Mouse (Mus musculus) ES-Bruce4 (cell line): ENCODE measurements around the gene Eid2b. TPM values are rescaled to one million over a fixed set of nuclear protein-coding genes. Genes with fewer than 3 reads are reported as not detected.

Source experiments
- H3K27ac ChIP-seq: 2 replicates; pipeline ENCODE4 v1.5.1; 2012; ENCODE audit warnings: low read length, inconsistent platforms; ENCODE audit not compliant: insufficient read depth
- H3K27me3 ChIP-seq: 2 replicates; pipeline ENCODE4 v1.6.1; 2012; ENCODE audit warnings: mild to moderate bottlenecking, low read length, inconsistent platforms; ENCODE audit not compliant: control insufficient read depth, poor library complexity, insufficient read depth, severe bottlenecking
- H3K36me3 ChIP-seq: 2 replicates; pipeline ENCODE4 v1.6.1; 2012; ENCODE audit warnings: inconsistent platforms, mild to moderate bottlenecking, low read length, moderate library complexity; ENCODE audit not compliant: control insufficient read depth, poor library complexity, insufficient read depth, severe bottlenecking
- H3K4me1 ChIP-seq: one replicate; pipeline ENCODE4 v1.8.1; 2011; ENCODE audit warnings: low read length; ENCODE audit not compliant: control insufficient read depth, insufficient read depth
- H3K4me3 ChIP-seq: 2 replicates; pipeline ENCODE4 v1.5.1; 2011; ENCODE audit warnings: low read depth, mild to moderate bottlenecking, low read length
- H3K9ac ChIP-seq: 2 replicates; pipeline ENCODE4 v1.6.1; 2012; ENCODE audit warnings: low read depth, mild to moderate bottlenecking, inconsistent platforms; ENCODE audit not compliant: poor library complexity, severe bottlenecking
- H3K9me3 ChIP-seq: replicated peaks from 2 replicates; pipeline ENCODE4 v1.6.1; 2012; ENCODE audit warnings: mild to moderate bottlenecking, low read length, inconsistent platforms; ENCODE audit not compliant: control insufficient read depth, poor library complexity, insufficient read depth, severe bottlenecking
- CTCF ChIP-seq: IDR thresholded peaks from one replicate; pipeline ENCODE4 v1.8.1; 2011; ENCODE audit warnings: low read depth, low read length
- EP300 ChIP-seq: IDR thresholded peaks from 2 replicates; pipeline ENCODE4 v1.6.1; 2011; ENCODE audit warnings: low read depth, low read length; ENCODE audit not compliant: insufficient read depth
- POLR2A ChIP-seq: IDR thresholded peaks from one replicate; pipeline ENCODE4 v1.8.1; 2011; ENCODE audit warnings: low read length; ENCODE audit not compliant: insufficient read depth
- polyA plus RNA-seq: library from polyadenylated mRNA; stranded (reverse); fragments of >200 nt; gene quantifications from 2 replicates; pipeline ENCODE4 v1.2.4, GENCODE M21; 2011; ENCODE audit warnings: low read depth; ENCODE audit not compliant: missing spikeins, insufficient read depth, insufficient read length

The Eid2b gene
- polyA plus RNA-seq, 1 experiment: 8.8 TPM

- Histone ChIP-seq H3K9me3 (no peaks in the 10 kb centered on the region), H3K27ac (no peak overlapping the region), H3K9ac (no peak overlapping the region), H3K36me3 (peaks cover 81% of the 10 kb centered on the region), H3K4me3 (no peak overlapping the region), H3K27me3 (no peaks in the 10 kb centered on the region), H3K4me1 (no peaks in the 10 kb centered on the region)
- TF ChIP-seq EP300 (no peak), POLR2A (no peak), CTCF (no peak)
These were observed 44.6 kb downstream of the Eid2b start for GRCm38 (mm10) chr7:28321974-28322720.

GRCm38 (mm10) chr7:28325293-28325692 is 47.8 kb downstream of the Eid2b start:
- no peak for TF ChIP-seq EP300
- TF ChIP-seq POLR2A: no peak
- no peak for TF ChIP-seq CTCF

GRCm38 (mm10) chr7:28326457-28326856 is 48.9 kb downstream of the Eid2b start:
- Histone ChIP-seq H3K9me3 (no peaks in the 10 kb centered on the region), H3K4me1 (no peaks in the 10 kb centered on the region), H3K27ac (no peak overlapping the region), H3K36me3 (peaks cover 88% of the 10 kb centered on the region), H3K9ac (no peak overlapping the region), H3K27me3 (no peaks in the 10 kb centered on the region), H3K4me3 (no peak overlapping the region)
- TF ChIP-seq POLR2A: no peak
- TF ChIP-seq EP300: no peak
- no peak for TF ChIP-seq CTCF

More at GRCm38 (mm10) chr7:28325293-28325692, 47.8 kb downstream of the Eid2b start:
- Histone ChIP-seq H3K9me3 (no peaks in the 10 kb centered on the region), H3K27me3 (no peaks in the 10 kb centered on the region), H3K9ac (no peak overlapping the region), H3K36me3 (peaks cover 80% of the 10 kb centered on the region), H3K4me1 (no peaks in the 10 kb centered on the region), H3K4me3 (no peak overlapping the region), H3K27ac (no peak overlapping the region)

DNA sequence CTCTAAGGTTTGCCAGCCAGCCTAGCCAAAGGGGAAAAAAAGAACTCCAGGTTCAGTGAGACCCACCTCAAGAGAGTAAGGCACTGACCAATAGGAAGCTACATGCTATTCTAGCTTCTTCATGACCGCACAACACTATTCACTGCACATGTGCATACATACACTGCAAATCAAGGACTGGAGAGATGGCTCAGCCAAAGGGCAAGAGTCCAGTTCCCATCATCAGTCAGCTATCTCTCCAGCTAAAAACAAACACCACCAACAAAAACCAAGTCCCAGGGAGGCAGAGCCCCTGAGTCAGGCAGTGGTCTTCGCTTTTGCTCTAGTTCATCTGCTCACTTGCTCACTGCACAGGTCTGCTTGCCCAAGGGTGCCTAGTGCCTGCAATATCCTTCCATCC is 50.7 kb downstream of the Eid2b start:
- H3K4me1 ChIP-seq: no peaks in the 10 kb centered on the region
- H3K27ac ChIP-seq: no peak overlapping the region
- no peaks in the 10 kb centered on the region for H3K27me3 ChIP-seq
- H3K9ac ChIP-seq: no peak overlapping the region
- H3K9me3 ChIP-seq: no peaks in the 10 kb centered on the region
- TF ChIP-seq EP300: no peak
- TF ChIP-seq CTCF: no peak
- TF ChIP-seq POLR2A: no peak
- no peak overlapping the region for H3K4me3 ChIP-seq
- peaks cover 74% of the 10 kb centered on the region for H3K36me3 ChIP-seq

Other genes with a start within 250 kb of the Eid2b start
- 134 and 143 TPM in 2 replicates for gene Psmc4, start 227.6 kb upstream of the Eid2b start, polyA plus RNA-seq
- gene Fcgbp, start 206.5 kb upstream of the Eid2b start, polyA plus RNA-seq: 0.84 and 1.2 TPM in 2 replicates
- 0.13 TPM in 1 of 2 replicates, not detected in the other for gene 9530053A07Rik, start 148.3 kb upstream of the Eid2b start, polyA plus RNA-seq
- gene Fbl, start 108.0 kb upstream of the Eid2b start, polyA plus RNA-seq: 441 and 480 TPM in 2 replicates
- 9.2 and 9.5 TPM in 2 replicates for gene Dyrk1b, start 98.3 kb upstream of the Eid2b start, polyA plus RNA-seq
- gene Eid2, start 9.9 kb upstream of the Eid2b start, polyA plus RNA-seq: 17.2 and 17.3 TPM in 2 replicates
- 0.70 and 3.2 TPM in 2 replicates for gene Selenov, start 13.4 kb downstream of the Eid2b start, polyA plus RNA-seq
- gene Dll3, start 24.5 kb downstream of the Eid2b start, polyA plus RNA-seq: 9.5 and 10.5 TPM in 2 replicates
- 70.5 and 76.4 TPM in 2 replicates for gene Timm50, start 34.3 kb downstream of the Eid2b start, polyA plus RNA-seq
- 98.4 and 101 TPM in 2 replicates for gene Supt5, start 61.0 kb downstream of the Eid2b start, polyA plus RNA-seq
- gene Rps16, start 72.9 kb downstream of the Eid2b start, polyA plus RNA-seq: 1,972 and 2,086 TPM in 2 replicates
- gene Plekhg2, start 94.9 kb downstream of the Eid2b start, polyA plus RNA-seq: 85.5 and 90.1 TPM in 2 replicates
- gene Zfp36, start 102.5 kb downstream of the Eid2b start, polyA plus RNA-seq: 25.7 and 26.0 TPM in 2 replicates
- gene Med29, start 115.0 kb downstream of the Eid2b start, polyA plus RNA-seq: 16.6 and 18.1 TPM in 2 replicates
- gene Paf1, start 115.2 kb downstream of the Eid2b start, polyA plus RNA-seq: 88.7 and 96.2 TPM in 2 replicates
- 37.6 and 45.2 TPM in 2 replicates for gene Gmfg, start 159.7 kb downstream of the Eid2b start, polyA plus RNA-seq
- gene Lrfn1, start 174.2 kb downstream of the Eid2b start, polyA plus RNA-seq: 14.6 and 21.9 TPM in 2 replicates
- not detected in 2 replicates for gene Ifnl2, start 232.7 kb downstream of the Eid2b start, polyA plus RNA-seq
- gene Ifnl3, start 245.1 kb downstream of the Eid2b start, polyA plus RNA-seq: not detected in 2 replicates